Mouse (Mus musculus): ENCODE data around the gene Mrvi1.

Mrvi1 gene

GRCm38 (mm10) chr7:110981036-110981435 is 1.2 kb downstream of the Mrvi1 start:
- DNase-seq (ENCODE audit: low read depth), result peak; percentile 34

- peak; percentile 56 for DNase-seq (ENCODE audit: low read depth)
Observed at GRCm38 (mm10) chr7:110977699-110978392, 4.4 kb downstream of the Mrvi1 start.

GRCm38 (mm10) chr7:110973450-110973849 is 8.8 kb downstream of the Mrvi1 start:
- no peak for DNase-seq (ENCODE audit: low read depth)

- DNase-seq (ENCODE audit: low read depth), result no peak
Observed at GRCm38 (mm10) chr7:110972796-110973195, 9.5 kb downstream of the Mrvi1 start.

- DNase-seq (ENCODE audit: low read depth), result no peak
Observed at GRCm38 (mm10) chr7:110967373-110967772, 14.9 kb downstream of the Mrvi1 start.

GRCm38 (mm10) chr7:110966853-110967252 is 15.4 kb downstream of the Mrvi1 start:
- DNase-seq (ENCODE audit: low read depth), result no peak

GRCm38 (mm10) chr7:110965387-110965786 is 16.9 kb downstream of the Mrvi1 start:
- DNase-seq (ENCODE audit: low read depth), result peak; percentile 65

GRCm38 (mm10) chr7:110963655-110963997 is 18.6 kb downstream of the Mrvi1 start:
- DNase-seq (ENCODE audit: low read depth), result no peak

- DNase-seq (ENCODE audit: low read depth), result no peak
Observed at GRCm38 (mm10) chr7:110962943-110963654, 19.2 kb downstream of the Mrvi1 start.

- DNase-seq (ENCODE audit: low read depth), result no peak
Observed at GRCm38 (mm10) chr7:110962497-110962896, 19.8 kb downstream of the Mrvi1 start.

GRCm38 (mm10) chr7:110956422-110957170 is 25.7 kb downstream of the Mrvi1 start:
- peak; percentile 69 for DNase-seq (ENCODE audit: low read depth)

- DNase-seq (ENCODE audit: low read depth), result no peak
Observed at GRCm38 (mm10) chr7:110955576-110955975, 26.7 kb downstream of the Mrvi1 start.

GRCm38 (mm10) chr7:110954072-110954858 is 28.0 kb downstream of the Mrvi1 start:
- DNase-seq (ENCODE audit: low read depth), result no peak

GRCm38 (mm10) chr7:110953210-110953609 is 29.1 kb downstream of the Mrvi1 start:
- peak; percentile 59 for DNase-seq (ENCODE audit: low read depth)

GRCm38 (mm10) chr7:110950621-110950925 is 31.7 kb downstream of the Mrvi1 start:
- no peak for DNase-seq (ENCODE audit: low read depth)

GRCm38 (mm10) chr7:110949785-110950620 is 32.3 kb downstream of the Mrvi1 start:
- no peak for DNase-seq (ENCODE audit: low read depth)

GRCm38 (mm10) chr7:110948579-110948978 is 33.7 kb downstream of the Mrvi1 start:
- DNase-seq (ENCODE audit: low read depth), result no peak

GRCm38 (mm10) chr7:110947616-110948015 is 34.6 kb downstream of the Mrvi1 start:
- no peak for DNase-seq (ENCODE audit: low read depth)

GRCm38 (mm10) chr7:110946731-110947130 is 35.5 kb downstream of the Mrvi1 start:
- DNase-seq (ENCODE audit: low read depth), result peak; percentile 75

- no peak for DNase-seq (ENCODE audit: low read depth)
Observed at GRCm38 (mm10) chr7:110944321-110944720, 37.9 kb downstream of the Mrvi1 start.
